Mouse (Mus musculus) forebrain, embryonic 13.5 days (tissue): Measurements from ENCODE around the gene Cyb5r1. TPM values are rescaled to one million over a fixed set of nuclear protein-coding genes. Genes with fewer than 3 reads are reported as not detected.
A peak's percentile ranks its signal among the peaks of the same experiment; 100 is the strongest.

Source experiments
- ATAC-seq: fragments of 200-750 bp; cut with Nextera tagmentation; 2 replicates; pipeline ENCODE4 v1.8.0; 2017
- H3K27ac ChIP-seq: fragments of 300-500 bp; sonication (generic); 2 replicates; pipeline ENCODE4 v1.5.1; 2015; ENCODE audit warnings: inconsistent platforms, mild to moderate bottlenecking, moderate library complexity
- H3K27me3 ChIP-seq: fragments of 300-500 bp; sonication (generic); 2 replicates; pipeline ENCODE4 v1.6.1; 2015; ENCODE audit warnings: mild to moderate bottlenecking, inconsistent platforms
- H3K36me3 ChIP-seq: fragments of 300-500 bp; sonication (generic); 2 replicates; pipeline ENCODE4 v1.6.1; 2015; ENCODE audit warnings: mild to moderate bottlenecking, inconsistent platforms; ENCODE audit not compliant: poor library complexity, severe bottlenecking
- H3K4me1 ChIP-seq: fragments of 300-500 bp; sonication (generic); 2 replicates; pipeline ENCODE4 v1.6.1; 2015; ENCODE audit warnings: inconsistent platforms
- H3K4me2 ChIP-seq: fragments of 300-500 bp; sonication (generic); 2 replicates; pipeline ENCODE4 v1.6.1; 2015; ENCODE audit warnings: inconsistent platforms, mild to moderate bottlenecking, moderate library complexity
- H3K4me3 ChIP-seq: fragments of 300-500 bp; sonication (generic); 2 replicates; pipeline ENCODE4 v1.5.1; 2015; ENCODE audit warnings: mild to moderate bottlenecking, inconsistent platforms
- H3K9ac ChIP-seq: fragments of 300-500 bp; sonication (generic); 2 replicates; pipeline ENCODE4 v1.6.1; 2015; ENCODE audit warnings: mild to moderate bottlenecking, inconsistent platforms
- H3K9me3 ChIP-seq: fragments of 300-500 bp; sonication (generic); replicated peaks from 2 replicates; pipeline ENCODE4 v1.6.1; 2016; ENCODE audit warnings: inconsistent platforms
- WGBS: fragments of 180-500 bp; shearing (Covaris S2); methylation state at CpG from one replicate; pipeline ENCODE4 v1.1.7; 2015; 5-methylcytosine and 5-hydroxymethylcytosine counted together
- polyA plus RNA-seq: library from polyadenylated mRNA; unstranded; fragments of >200 nt; fragmentation: Nextera tagmentation; extraction: Ambion mirVana; gene quantifications from 2 replicates; pipeline ENCODE4 v1.2.1, GENCODE M21; 2015

Cyb5r1 gene
- polyA plus RNA-seq, 1 experiment from 2014 or later, result 20.3 TPM

DNA sequence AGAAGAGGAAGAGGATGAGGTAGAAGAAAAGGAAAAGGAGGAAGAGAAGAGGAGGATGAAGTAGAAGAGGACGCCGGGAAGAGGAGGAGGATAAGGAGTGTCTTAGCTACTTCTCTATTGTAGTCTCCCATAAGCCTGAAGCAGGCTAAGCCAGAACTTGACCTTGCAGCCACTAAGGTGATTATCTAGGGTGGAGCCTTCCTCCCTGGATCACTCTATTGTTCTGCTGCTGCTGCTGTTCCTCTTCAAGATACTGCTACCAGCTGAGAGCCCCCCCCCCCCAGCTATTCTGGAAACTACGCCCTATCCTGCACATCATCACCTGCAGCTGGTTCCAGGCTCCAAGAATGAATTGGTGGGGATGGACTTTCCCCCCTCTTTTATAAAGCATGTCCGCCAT is 20.8 kb upstream of the Cyb5r1 start:
- H3K9ac ChIP-seq, result no peak overlapping the region
- no peak for ATAC-seq
- no peaks in the 10 kb centered on the region for H3K36me3 ChIP-seq
- H3K4me2 ChIP-seq, result no peak overlapping the region
- H3K27ac ChIP-seq, result no peak overlapping the region
- 93% methylated on average over 4 of the region's 4 CpGs for WGBS
- H3K9me3 ChIP-seq, result no peaks in the 10 kb centered on the region
- H3K4me3 ChIP-seq, result no peak overlapping the region
- peaks cover 9% of the 10 kb centered on the region; the same call in 1 of the 2 replicates for H3K27me3 ChIP-seq
- peaks cover 10% of the 10 kb centered on the region; the same call in 1 of the 2 replicates for H3K4me1 ChIP-seq

DNA sequence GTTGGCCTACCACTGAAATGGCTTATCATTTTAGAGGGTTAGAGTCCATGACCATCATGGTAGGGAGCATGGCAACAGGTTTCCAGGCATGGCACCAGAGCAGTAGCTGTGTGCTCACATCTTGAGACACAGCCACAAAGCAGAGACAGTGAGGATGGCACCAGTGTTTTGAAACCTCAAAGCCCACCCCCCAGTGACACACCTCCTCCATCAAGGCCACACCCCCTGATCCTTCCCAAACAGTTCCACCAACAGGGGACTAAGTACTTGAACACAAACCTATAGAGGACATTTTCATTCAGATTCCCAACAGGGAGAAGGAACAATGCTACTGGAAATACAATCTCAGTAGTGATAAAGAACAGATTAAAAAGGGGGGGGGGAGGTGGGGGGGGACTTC is 20.2 kb upstream of the Cyb5r1 start:
- H3K27me3 ChIP-seq, result peaks cover 10% of the 10 kb centered on the region; the same call in 1 of the 2 replicates
- no peaks in the 10 kb centered on the region for H3K9me3 ChIP-seq
- ATAC-seq, result no peak

GRCm38 (mm10) chr1:134385666-134386065 is 19.7 kb upstream of the Cyb5r1 start, which contains the start of gene 4933406M09Rik:
Gene 4933406M09Rik (plus strand): TSS chr1:134385940.
- Histone ChIP-seq H3K27me3 (peaks cover 10% of the 10 kb centered on the region; the same call in 1 of the 2 replicates), H3K9ac (no peak within 1 kb of the TSS), H3K4me2 (no peak within 1 kb of the TSS), H3K27ac (no peak within 1 kb of the TSS), H3K4me3 (no peak within 1 kb of the TSS), H3K36me3 (no peaks in the 10 kb centered on the region), H3K9me3 (no peaks in the 10 kb centered on the region), H3K4me1 (peaks cover 10% of the 10 kb centered on the region; the same call in 1 of the 2 replicates)
- 100% methylated on average over 1 of the region's 1 CpGs for WGBS
- ATAC-seq, result no peak

More for the DNA sequence above, 20.2 kb upstream of the Cyb5r1 start:
- no peak overlapping the region for H3K27ac ChIP-seq
- no peaks in the 10 kb centered on the region for H3K36me3 ChIP-seq
- no peak overlapping the region for H3K4me2 ChIP-seq
- no peak overlapping the region for H3K4me3 ChIP-seq
- H3K4me1 ChIP-seq, result peaks cover 10% of the 10 kb centered on the region; the same call in 1 of the 2 replicates
- no peak overlapping the region for H3K9ac ChIP-seq

GRCm38 (mm10) chr1:134393827-134394226 is 11.5 kb upstream of the Cyb5r1 start:
- H3K9ac ChIP-seq, result no peak overlapping the region
- H3K4me1 ChIP-seq, result no peaks in the 10 kb centered on the region
- H3K4me3 ChIP-seq, result no peak overlapping the region
- H3K4me2 ChIP-seq, result no peak overlapping the region
- no peaks in the 10 kb centered on the region for H3K9me3 ChIP-seq
- H3K36me3 ChIP-seq, result no peaks in the 10 kb centered on the region
- 73% methylated on average over 5 of the region's 5 CpGs for whole genome bisulfite sequencing
- H3K27me3 ChIP-seq, result 0 out of 2 replicates have a peak, but pooled peaks cover 7% of the 10 kb centered on the region
- no peak for ATAC-seq
- no peak overlapping the region for H3K27ac ChIP-seq

- H3K36me3 ChIP-seq, result no peaks in the 10 kb centered on the region
Measured at GRCm38 (mm10) chr1:134398210-134398609, 7.1 kb upstream of the Cyb5r1 start.

GRCm38 (mm10) chr1:134399735-134400134 is 5.6 kb upstream of the Cyb5r1 start:
- 57% methylated on average over 5 of the region's 5 CpGs for WGBS
- no peak for ATAC-seq
- H3K27me3 ChIP-seq, result no peaks in the 10 kb centered on the region

More at GRCm38 (mm10) chr1:134398210-134398609, 7.1 kb upstream of the Cyb5r1 start:
- ATAC-seq, result no peak
- no peak overlapping the region for H3K4me2 ChIP-seq
- no peak overlapping the region for H3K9ac ChIP-seq
- H3K4me1 ChIP-seq, result no peaks in the 10 kb centered on the region
- H3K4me3 ChIP-seq, result no peak overlapping the region
- H3K27ac ChIP-seq, result no peak overlapping the region
- H3K9me3 ChIP-seq, result no peaks in the 10 kb centered on the region
- WGBS, result 90% methylated on average over 12 of the region's 12 CpGs
- H3K27me3 ChIP-seq, result no peaks in the 10 kb centered on the region

DNA sequence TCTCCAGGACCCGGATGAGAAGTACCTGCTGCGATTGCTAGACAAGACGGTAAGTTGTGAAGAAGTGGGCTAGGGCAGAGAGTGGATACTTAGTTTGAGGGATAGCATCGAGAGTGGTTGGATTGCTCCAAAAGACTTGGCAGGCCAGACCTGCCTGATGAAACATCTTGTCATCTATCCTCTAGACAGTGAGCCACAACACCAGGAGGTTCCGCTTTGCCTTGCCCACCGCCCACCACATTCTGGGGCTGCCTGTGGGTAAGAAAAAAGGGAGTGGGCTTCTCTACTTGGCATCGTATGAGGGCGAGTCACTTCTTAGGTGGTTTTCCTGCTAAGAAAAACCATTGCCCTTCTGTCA is 1.0 kb downstream of the Cyb5r1 start:
- 44% methylated on average over 8 of the region's 8 CpGs for WGBS
- Histone ChIP-seq H3K9me3 (no peaks in the 10 kb centered on the region), H3K36me3 (peaks cover 34% of the 10 kb centered on the region), H3K27ac (no peak overlapping the region), H3K9ac (peak overlapping the region; percentile 80), H3K4me3 (peak overlapping the region; percentile 82), H3K27me3 (no peaks in the 10 kb centered on the region), H3K4me2 (peak overlapping the region; percentile 91), H3K4me1 (peaks cover 8% of the 10 kb centered on the region)
- ATAC-seq, result peak; percentile 41; the same call in 1 of the 2 replicates

More at GRCm38 (mm10) chr1:134399735-134400134, 5.6 kb upstream of the Cyb5r1 start:
- no peak overlapping the region for H3K4me2 ChIP-seq
- H3K9ac ChIP-seq, result no peak overlapping the region
- no peak overlapping the region for H3K4me3 ChIP-seq
- no peaks in the 10 kb centered on the region for H3K9me3 ChIP-seq
- H3K36me3 ChIP-seq, result no peaks in the 10 kb centered on the region
- H3K27ac ChIP-seq, result no peak overlapping the region
- no peaks in the 10 kb centered on the region for H3K4me1 ChIP-seq

DNA sequence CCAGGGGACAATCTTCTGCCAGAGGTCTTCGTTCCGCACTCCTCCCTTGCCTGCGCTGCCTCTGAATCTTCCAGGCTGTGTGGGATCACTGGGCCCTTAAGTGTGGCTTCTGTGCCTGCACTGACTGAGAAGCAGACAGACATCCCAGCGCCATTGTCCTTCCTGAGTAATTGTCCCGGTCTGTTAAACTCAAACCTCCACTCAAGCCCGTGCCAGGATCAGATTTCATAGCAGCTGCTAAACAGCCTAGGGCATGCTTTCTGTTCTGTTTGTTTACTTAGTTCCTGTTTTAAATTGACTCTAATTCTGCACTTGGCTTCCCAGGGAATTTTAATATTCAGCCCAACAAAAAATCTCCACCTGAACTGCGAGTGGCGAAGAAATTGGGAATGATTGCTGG is 2.7 kb downstream of the Cyb5r1 start:
- no peaks in the 10 kb centered on the region for H3K9me3 ChIP-seq
- H3K27ac ChIP-seq, result no peak overlapping the region
- no peak overlapping the region for H3K4me3 ChIP-seq
- no peak overlapping the region for H3K4me2 ChIP-seq
- peaks cover 39% of the 10 kb centered on the region for H3K36me3 ChIP-seq
- H3K27me3 ChIP-seq, result no peaks in the 10 kb centered on the region
- peaks cover 8% of the 10 kb centered on the region for H3K4me1 ChIP-seq
- no peak overlapping the region for H3K9ac ChIP-seq
- WGBS, result 85% methylated on average over 8 of the region's 8 CpGs
- no peak for ATAC-seq

DNA sequence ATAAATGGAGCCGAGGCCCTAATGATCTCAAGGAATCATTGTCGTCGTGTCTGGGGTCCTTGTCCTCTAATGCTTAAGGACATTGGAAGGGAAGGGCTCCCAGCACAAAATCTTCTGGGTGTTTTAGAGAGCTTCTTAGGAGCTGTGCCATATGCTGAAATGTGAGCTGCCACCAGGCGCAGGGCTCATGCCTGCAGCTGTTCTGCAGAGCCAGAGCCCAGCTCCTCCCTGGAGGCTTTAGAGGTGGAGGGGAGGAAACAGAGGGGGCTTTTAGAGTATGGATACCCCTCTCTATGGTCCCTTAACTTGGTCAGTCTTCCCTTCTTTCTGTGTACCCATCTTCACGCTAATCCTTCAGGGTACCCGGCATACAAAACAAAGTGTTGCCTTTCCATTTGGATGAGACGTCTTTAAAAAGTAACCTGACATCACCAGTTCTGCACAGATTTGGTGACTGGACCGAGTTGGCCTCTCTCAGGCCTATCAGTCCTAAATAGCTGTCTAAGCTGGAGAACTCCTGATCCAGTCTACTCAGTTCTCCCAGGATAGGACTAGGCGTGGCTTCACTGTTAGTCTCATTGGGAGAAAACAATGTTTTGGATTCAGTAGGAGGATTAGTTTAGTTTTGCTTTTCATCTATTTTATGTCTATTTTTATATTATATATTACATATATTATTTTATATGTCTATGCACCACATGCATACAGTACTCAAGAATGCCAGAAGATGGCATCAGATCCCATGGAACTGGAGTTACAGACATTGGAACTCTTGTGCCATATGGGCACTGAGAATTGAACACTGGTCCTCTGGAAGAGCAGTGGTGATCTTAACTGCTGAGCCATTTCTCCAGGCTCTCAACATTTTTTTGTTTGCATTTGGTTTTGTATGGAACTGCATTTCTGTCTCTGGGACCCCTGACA is 6.6 kb downstream of the Cyb5r1 start:
- Histone ChIP-seq H3K9ac (no peak overlapping the region), H3K4me1 (peaks cover 20% of the 10 kb centered on the region), H3K27ac (no peak overlapping the region), H3K36me3 (peaks cover 39% of the 10 kb centered on the region), H3K27me3 (no peaks in the 10 kb centered on the region), H3K9me3 (no peaks in the 10 kb centered on the region), H3K4me2 (no peak overlapping the region), H3K4me3 (no peak overlapping the region)
- no peak for ATAC-seq
- 93% methylated on average over 9 of the region's 9 CpGs for WGBS

- peaks cover 35% of the 10 kb centered on the region for H3K4me1 ChIP-seq
- H3K36me3 ChIP-seq, result peaks cover 23% of the 10 kb centered on the region
- H3K27ac ChIP-seq, result peak overlapping the region; percentile 89; the same call in 1 of the 2 replicates
- H3K9me3 ChIP-seq, result no peaks in the 10 kb centered on the region
- H3K27me3 ChIP-seq, result no peaks in the 10 kb centered on the region
- no peak overlapping the region for H3K4me3 ChIP-seq
- no peak for ATAC-seq
- H3K4me2 ChIP-seq, result no peak overlapping the region
- H3K9ac ChIP-seq, result no peak overlapping the region
- WGBS, result 61% methylated on average over 2 of the region's 2 CpGs
Measured at GRCm38 (mm10) chr1:134414038-134414437, 8.7 kb downstream of the Cyb5r1 start.

DNA sequence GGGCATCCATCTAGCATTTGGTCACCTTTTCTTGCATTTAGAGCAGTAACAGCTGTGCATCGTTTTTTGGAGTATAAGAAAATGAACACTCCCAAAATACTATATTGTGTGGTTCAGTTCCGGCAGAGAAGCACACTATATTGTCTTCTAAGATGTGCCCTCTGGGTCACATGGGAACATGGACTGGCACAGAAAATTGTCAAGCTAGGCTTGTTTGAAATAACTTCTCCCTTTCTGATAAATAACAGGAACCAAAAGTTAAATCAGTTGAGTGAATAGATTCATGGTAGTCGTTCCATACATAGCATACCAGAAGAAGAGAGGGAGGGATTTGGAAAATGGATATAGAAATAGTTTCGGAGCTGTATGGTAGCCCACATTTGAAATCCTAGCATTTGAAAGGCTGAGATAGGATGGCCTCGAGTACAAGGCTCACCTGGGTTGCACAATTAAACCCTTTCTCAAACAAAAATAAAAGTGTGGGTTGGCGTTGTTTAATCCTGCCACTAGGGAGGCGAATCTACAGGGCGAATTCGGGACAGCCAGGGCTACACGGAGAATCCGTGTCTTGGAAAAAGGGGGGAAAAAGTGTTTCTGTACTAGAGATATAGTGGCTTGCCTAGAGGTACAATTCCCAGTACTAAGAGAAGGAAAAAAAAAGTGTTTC is 9.3 kb downstream of the Cyb5r1 start:
- peak; percentile 48 for ATAC-seq
- H3K27ac ChIP-seq, result peak overlapping the region; percentile 89
- peak overlapping the region; percentile 59 for H3K9ac ChIP-seq
- H3K27me3 ChIP-seq, result no peaks in the 10 kb centered on the region
- H3K4me2 ChIP-seq, result peak overlapping the region; percentile 64
- no peaks in the 10 kb centered on the region for H3K9me3 ChIP-seq
- H3K4me1 ChIP-seq, result peaks cover 41% of the 10 kb centered on the region
- H3K4me3 ChIP-seq, result peak overlapping the region; percentile 87
- H3K36me3 ChIP-seq, result peaks cover 19% of the 10 kb centered on the region
- WGBS, result 14% methylated on average over 11 of the region's 11 CpGs
